Mouse (Mus musculus): ENCODE results near the gene Mcrip2. TPM values are rescaled to one million over a fixed set of nuclear protein-coding genes. Genes with fewer than 3 reads are reported as not detected.

The Mcrip2 gene
- polyA plus RNA-seq, 1 experiment from 2014 or later, result 52.4 TPM

DNA sequence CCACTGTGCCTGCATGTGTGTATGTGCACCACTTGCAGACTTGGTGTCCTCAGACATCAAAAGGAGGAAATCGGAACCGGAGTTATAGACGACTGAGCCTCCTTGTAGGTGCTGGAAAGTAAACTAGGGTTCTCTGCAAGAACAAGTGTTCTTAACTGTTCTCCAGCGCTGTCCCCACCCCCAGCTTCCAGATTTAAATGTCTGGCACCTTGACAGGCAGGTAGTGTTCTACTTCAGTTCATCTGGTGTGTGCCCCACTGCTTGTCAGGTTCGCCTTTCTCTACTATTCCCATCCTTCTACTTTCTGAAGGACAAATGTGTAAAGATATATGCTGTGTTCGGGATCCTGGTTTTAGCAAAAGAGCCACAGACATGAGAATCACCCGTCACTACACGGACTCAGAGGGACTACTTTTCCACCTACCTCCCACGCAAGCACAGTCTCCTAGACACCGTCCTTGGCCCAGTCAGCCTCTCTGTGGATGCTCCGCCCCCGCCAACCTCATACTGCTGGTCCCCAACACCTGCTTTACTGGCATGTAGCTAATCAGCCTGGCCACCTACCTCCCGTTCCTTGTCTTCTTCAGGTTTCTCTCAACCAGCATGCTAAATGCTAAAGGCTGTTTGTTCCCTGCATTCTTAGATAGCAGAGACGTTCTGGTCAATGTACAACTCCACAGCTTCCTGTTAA, 44.8 kb upstream of the Mcrip2 start:
- 81% methylated on average over 14 of the region's 14 CpGs for WGBS
- Histone ChIP-seq H3K27me3 (ENCODE audit: control insufficient read depth, insufficient read depth, low read length) (no peaks in the 10 kb centered on the region), H3K4me1 (replicated peaks; ENCODE audit: control insufficient read depth, insufficient read depth) (no peaks in the 10 kb centered on the region; the same call in none of the 2 replicates), H3K27ac (replicated peaks) (peak overlapping the region; percentile 35; the same call in 1 of the 2 replicates), H3K4me3 (ENCODE audit: low read depth, low read length) (no peak overlapping the region), H3K9me3 (ENCODE audit: control insufficient read depth, low read length) (no peaks in the 10 kb centered on the region), H3K36me3 (ENCODE audit: control insufficient read depth, insufficient read depth, low read length) (no peaks in the 10 kb centered on the region), H3K9ac (ENCODE audit: low read length) (no peak overlapping the region), H3K4me2 (replicated peaks; ENCODE audit: low read depth) (no peak overlapping the region)
- ATAC-seq (ENCODE audit: low FRiP score, low TSS enrichment), result no peak
- DNase-seq (ENCODE audit: low spot score), result no peak
- TF ChIP-seq EP300 (optimal IDR thresholded peaks at IDR 0.05) (no peak), CTCF (IDR thresholded peaks at IDR 0.05; ENCODE audit: low read depth) (no peak)

DNA sequence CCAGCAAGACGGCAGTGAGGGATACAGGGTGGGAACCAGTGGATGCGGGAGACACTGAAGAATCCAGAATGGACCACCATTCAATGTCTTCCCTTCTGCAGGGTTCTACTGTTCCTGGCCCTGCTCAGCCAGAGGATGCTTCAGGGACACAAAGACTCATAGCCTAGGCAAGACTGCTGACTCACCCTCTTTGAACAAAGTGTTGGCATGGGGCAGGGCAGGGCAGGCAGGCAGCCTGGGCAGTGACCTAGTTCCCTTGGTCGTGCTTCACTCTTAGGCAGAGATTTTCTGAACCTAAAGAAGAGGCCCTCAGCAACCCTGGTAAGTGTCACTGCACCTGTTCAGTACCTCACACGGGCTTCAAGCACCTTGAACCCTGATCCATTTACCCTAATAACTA, 43.3 kb upstream of the Mcrip2 start:
- no peak overlapping the region for H3K27ac ChIP-seq (replicated peaks)

DNA sequence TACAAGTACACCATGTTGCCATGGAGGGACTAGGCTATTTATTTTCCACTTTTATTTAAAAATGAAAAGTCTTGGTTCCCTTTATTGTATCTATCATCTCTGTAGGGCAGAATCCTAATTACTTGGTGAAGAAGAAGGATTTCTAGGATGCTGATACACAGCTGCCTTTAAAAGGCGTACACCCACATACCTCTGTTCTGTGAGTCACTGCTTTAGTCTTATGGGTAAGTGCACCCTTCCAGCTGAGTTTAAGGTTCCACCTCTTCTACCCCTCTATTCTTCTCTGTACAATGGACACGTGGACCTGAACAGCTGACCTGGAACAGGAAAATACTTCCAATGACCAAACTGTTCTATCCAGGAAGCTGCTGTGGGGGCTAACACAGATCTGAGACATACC, 39.1 kb upstream of the Mcrip2 start:
- Histone ChIP-seq H3K36me3 (ENCODE audit: control insufficient read depth, insufficient read depth, low read length) (no peaks in the 10 kb centered on the region), H3K4me2 (replicated peaks; ENCODE audit: low read depth) (no peak overlapping the region), H3K9ac (ENCODE audit: low read length) (no peak overlapping the region), H3K4me3 (ENCODE audit: low read depth, low read length) (no peak overlapping the region), H3K27me3 (ENCODE audit: control insufficient read depth, insufficient read depth, low read length) (no peaks in the 10 kb centered on the region), H3K4me1 (replicated peaks; ENCODE audit: control insufficient read depth, insufficient read depth) (no peaks in the 10 kb centered on the region), H3K9me3 (ENCODE audit: control insufficient read depth, low read length) (no peaks in the 10 kb centered on the region), H3K27ac (replicated peaks) (no peak overlapping the region)
- no peak for DNase-seq (ENCODE audit: low spot score)
- TF ChIP-seq EP300 (optimal IDR thresholded peaks at IDR 0.05) (no peak), CTCF (IDR thresholded peaks at IDR 0.05; ENCODE audit: low read depth) (no peak)
- 84% methylated on average over 2 of the region's 2 CpGs for WGBS
- no peak for ATAC-seq (ENCODE audit: low FRiP score, low TSS enrichment)

More for the DNA sequence above, 43.3 kb upstream of the Mcrip2 start:
- ATAC-seq (ENCODE audit: low FRiP score, low TSS enrichment), result peak; percentile 63
- 73% methylated on average over 4 of the region's 4 CpGs for WGBS
- peak; percentile 45 for DNase-seq (ENCODE audit: low spot score)
- H3K4me1 ChIP-seq (replicated peaks; ENCODE audit: control insufficient read depth, insufficient read depth), result no peaks in the 10 kb centered on the region
- TF ChIP-seq CTCF (IDR thresholded peaks at IDR 0.05; ENCODE audit: low read depth) (no peak), EP300 (optimal IDR thresholded peaks at IDR 0.05) (no peak)
- H3K36me3 ChIP-seq (ENCODE audit: control insufficient read depth, insufficient read depth, low read length), result no peaks in the 10 kb centered on the region
- no peak overlapping the region for H3K9ac ChIP-seq (ENCODE audit: low read length)
- H3K27me3 ChIP-seq (ENCODE audit: control insufficient read depth, insufficient read depth, low read length), result no peaks in the 10 kb centered on the region
- H3K4me2 ChIP-seq (replicated peaks; ENCODE audit: low read depth), result no peak overlapping the region
- H3K9me3 ChIP-seq (ENCODE audit: control insufficient read depth, low read length), result no peaks in the 10 kb centered on the region
- H3K4me3 ChIP-seq (ENCODE audit: low read depth, low read length), result no peak overlapping the region

DNA sequence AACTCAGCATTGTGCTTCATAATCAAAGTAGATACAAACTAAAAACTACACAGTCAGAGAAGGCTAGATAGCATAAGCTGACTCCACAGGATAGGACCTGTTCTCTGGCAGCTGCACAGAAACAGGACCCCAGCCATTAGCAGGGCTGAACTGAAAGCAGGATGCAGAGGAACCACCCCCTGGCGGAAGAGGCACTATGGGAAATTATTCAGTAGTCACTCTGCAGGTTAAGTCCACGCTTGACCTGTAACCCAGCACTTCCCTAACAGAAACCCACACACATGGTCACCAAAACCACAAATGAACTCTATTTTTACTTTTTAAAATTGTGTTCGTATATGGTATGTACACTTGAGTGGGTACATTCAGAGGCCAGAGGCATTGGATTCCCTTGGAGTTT, 34.5 kb upstream of the Mcrip2 start:
- no peaks in the 10 kb centered on the region for H3K27me3 ChIP-seq (ENCODE audit: control insufficient read depth, insufficient read depth, low read length)
- H3K4me3 ChIP-seq (ENCODE audit: low read depth, low read length), result no peak overlapping the region
- no peak for TF ChIP-seq EP300 (optimal IDR thresholded peaks at IDR 0.05)
- no peak for TF ChIP-seq CTCF (IDR thresholded peaks at IDR 0.05; ENCODE audit: low read depth)
- H3K36me3 ChIP-seq (ENCODE audit: control insufficient read depth, insufficient read depth, low read length), result no peaks in the 10 kb centered on the region
- 90% methylated on average over 3 of the region's 3 CpGs for WGBS
- H3K4me1 ChIP-seq (replicated peaks; ENCODE audit: control insufficient read depth, insufficient read depth), result no peaks in the 10 kb centered on the region
- DNase-seq (ENCODE audit: low spot score) (no peak), ATAC-seq (ENCODE audit: low FRiP score, low TSS enrichment) (no peak)
- H3K9me3 ChIP-seq (ENCODE audit: control insufficient read depth, low read length), result no peaks in the 10 kb centered on the region
- no peak overlapping the region for H3K9ac ChIP-seq (ENCODE audit: low read length)
- no peak overlapping the region for H3K4me2 ChIP-seq (replicated peaks; ENCODE audit: low read depth)
- no peak overlapping the region for H3K27ac ChIP-seq (replicated peaks)

DNA sequence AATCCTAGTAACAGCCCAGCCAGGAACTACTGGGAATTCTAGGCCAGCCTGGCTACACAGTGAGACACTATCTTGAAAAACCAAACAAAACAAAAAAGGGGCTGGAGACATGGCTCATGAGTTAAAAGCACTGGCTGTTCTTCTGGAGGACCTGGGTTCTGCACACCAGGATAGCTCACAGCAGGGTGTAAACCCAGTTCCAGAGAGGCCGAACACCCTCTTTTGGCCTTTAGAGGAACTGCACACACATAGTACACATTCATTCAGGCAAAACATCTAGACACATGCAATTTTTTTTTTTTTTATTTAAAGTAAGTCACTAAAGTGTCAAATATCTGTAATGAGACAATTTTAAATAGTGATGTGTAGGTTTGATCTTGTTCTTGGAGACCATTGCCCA, 31.6 kb upstream of the Mcrip2 start:
- Histone ChIP-seq H3K36me3 (ENCODE audit: control insufficient read depth, insufficient read depth, low read length) (no peaks in the 10 kb centered on the region), H3K4me3 (ENCODE audit: low read depth, low read length) (no peak overlapping the region), H3K9ac (ENCODE audit: low read length) (no peak overlapping the region), H3K27ac (replicated peaks) (no peak overlapping the region), H3K9me3 (ENCODE audit: control insufficient read depth, low read length) (no peaks in the 10 kb centered on the region), H3K27me3 (ENCODE audit: control insufficient read depth, insufficient read depth, low read length) (no peaks in the 10 kb centered on the region), H3K4me1 (replicated peaks; ENCODE audit: control insufficient read depth, insufficient read depth) (no peaks in the 10 kb centered on the region), H3K4me2 (replicated peaks; ENCODE audit: low read depth) (no peak overlapping the region)
- ATAC-seq (ENCODE audit: low FRiP score, low TSS enrichment) (no peak), DNase-seq (ENCODE audit: low spot score) (no peak)
- TF ChIP-seq EP300 (optimal IDR thresholded peaks at IDR 0.05), result no peak
- 0 out of 2 replicates have a peak, but pooled peaks have one; percentile 10 for TF ChIP-seq CTCF (IDR thresholded peaks at IDR 0.05; ENCODE audit: low read depth)
- WGBS, result 92% methylated on average over 1 of the region's 1 CpGs

DNA sequence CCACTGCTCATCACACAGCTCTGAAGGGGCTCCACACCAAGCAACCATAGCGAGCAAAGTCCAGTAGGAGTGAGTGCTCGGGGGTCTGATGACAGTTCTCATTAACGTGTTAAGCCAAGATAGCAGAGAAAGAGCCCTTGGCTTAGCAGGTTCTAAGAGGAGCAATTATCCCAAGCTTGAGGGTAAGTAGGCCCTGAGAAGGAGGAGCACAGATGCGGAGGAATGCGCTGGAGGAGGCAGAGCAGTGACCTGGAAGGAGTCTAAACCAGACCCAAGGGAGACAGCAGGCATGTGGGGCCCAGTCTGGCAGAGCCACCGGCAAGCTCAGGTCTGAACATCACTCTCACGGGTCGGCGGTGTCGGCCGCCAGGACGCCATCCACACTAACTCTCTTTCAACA, 27.3 kb upstream of the Mcrip2 start:
- H3K9ac ChIP-seq (ENCODE audit: low read length), result no peak overlapping the region
- H3K9me3 ChIP-seq (ENCODE audit: control insufficient read depth, low read length), result no peaks in the 10 kb centered on the region
- no peaks in the 10 kb centered on the region for H3K36me3 ChIP-seq (ENCODE audit: control insufficient read depth, insufficient read depth, low read length)
- H3K4me1 ChIP-seq (replicated peaks; ENCODE audit: control insufficient read depth, insufficient read depth), result no peaks in the 10 kb centered on the region
- WGBS, result 76% methylated on average over 12 of the region's 12 CpGs
- no peak overlapping the region for H3K27ac ChIP-seq (replicated peaks)
- no peak overlapping the region for H3K4me3 ChIP-seq (ENCODE audit: low read depth, low read length)
- no peak for TF ChIP-seq EP300 (optimal IDR thresholded peaks at IDR 0.05)
- TF ChIP-seq CTCF (IDR thresholded peaks at IDR 0.05; ENCODE audit: low read depth), result no peak
- ATAC-seq (ENCODE audit: low FRiP score, low TSS enrichment) (no peak), DNase-seq (ENCODE audit: low spot score) (no peak)
- no peaks in the 10 kb centered on the region for H3K27me3 ChIP-seq (ENCODE audit: control insufficient read depth, insufficient read depth, low read length)
- no peak overlapping the region for H3K4me2 ChIP-seq (replicated peaks; ENCODE audit: low read depth)
